Mouse (Mus musculus): Measurements from ENCODE around the gene Cd276. TPM values are rescaled to one million over a fixed set of nuclear protein-coding genes. Genes with fewer than 3 reads are reported as not detected.

Cd276 gene
- polyA plus RNA-seq, 1 experiment from 2014 or later: 28.9 TPM

GRCm38 (mm10) chr9:58555685-58556414 lies 613 bp upstream of the Cd276 start:
- 10% methylated on average over 9 of the region's 9 CpGs for WGBS
- no peak for ATAC-seq

GRCm38 (mm10) chr9:58554056-58554907 lies 955 bp downstream of the Cd276 start:
- H3K9me3 ChIP-seq (replicated peaks; ENCODE audit: control insufficient read depth, low read length, poor library complexity, severe bottlenecking): no peaks in the 10 kb centered on the region
- H3K27me3 ChIP-seq (ENCODE audit: control insufficient read depth, insufficient read depth, low read depth, low read length): no peaks in the 10 kb centered on the region
- peak overlapping the region; percentile 77 for H3K4me2 ChIP-seq (ENCODE audit: low read length)
- H3K36me3 ChIP-seq (ENCODE audit: control insufficient read depth, insufficient read depth, low read length): no peaks in the 10 kb centered on the region
- peaks cover 19% of the 10 kb centered on the region for H3K4me1 ChIP-seq (ENCODE audit: control insufficient read depth, insufficient read depth, low read length)
- H3K4me3 ChIP-seq (ENCODE audit: low read depth, low read length): peak overlapping the region; percentile 80
- 15% methylated on average over 23 of the region's 23 CpGs for WGBS
- peak overlapping the region; percentile 97 for H3K9ac ChIP-seq (ENCODE audit: low read depth, low read length)
- ATAC-seq: peak; percentile 29; the same call in 1 of the 2 replicates
- peak overlapping the region; percentile 98 for H3K27ac ChIP-seq (ENCODE audit: low read length)

More at GRCm38 (mm10) chr9:58555685-58556414, 613 bp upstream of the Cd276 start:
- Histone ChIP-seq H3K27ac (ENCODE audit: low read length) (peak overlapping the region; percentile 98), H3K4me3 (ENCODE audit: low read depth, low read length) (peak overlapping the region; percentile 80), H3K36me3 (ENCODE audit: control insufficient read depth, insufficient read depth, low read length) (no peaks in the 10 kb centered on the region), H3K27me3 (ENCODE audit: control insufficient read depth, insufficient read depth, low read depth, low read length) (no peaks in the 10 kb centered on the region), H3K4me1 (ENCODE audit: control insufficient read depth, insufficient read depth, low read length) (peaks cover 19% of the 10 kb centered on the region), H3K4me2 (ENCODE audit: low read length) (peak overlapping the region; percentile 77), H3K9me3 (replicated peaks; ENCODE audit: control insufficient read depth, low read length, poor library complexity, severe bottlenecking) (no peaks in the 10 kb centered on the region), H3K9ac (ENCODE audit: low read depth, low read length) (peak overlapping the region; percentile 97; the same call in 1 of the 2 replicates)

GRCm38 (mm10) chr9:58552083-58552482 lies 3.2 kb downstream of the Cd276 start:
- no peaks in the 10 kb centered on the region for H3K27me3 ChIP-seq (ENCODE audit: control insufficient read depth, insufficient read depth, low read depth, low read length)
- no peak overlapping the region for H3K27ac ChIP-seq (ENCODE audit: low read length)
- no peaks in the 10 kb centered on the region for H3K36me3 ChIP-seq (ENCODE audit: control insufficient read depth, insufficient read depth, low read length)
- H3K9ac ChIP-seq (ENCODE audit: low read depth, low read length): no peak overlapping the region
- H3K9me3 ChIP-seq (replicated peaks; ENCODE audit: control insufficient read depth, low read length, poor library complexity, severe bottlenecking): no peaks in the 10 kb centered on the region
- peaks cover 22% of the 10 kb centered on the region for H3K4me1 ChIP-seq (ENCODE audit: control insufficient read depth, insufficient read depth, low read length)
- H3K4me3 ChIP-seq (ENCODE audit: low read depth, low read length): no peak overlapping the region
- ATAC-seq: no peak
- 86% methylated on average over 9 of the region's 9 CpGs for WGBS
- no peak overlapping the region for H3K4me2 ChIP-seq (ENCODE audit: low read length)

- Histone ChIP-seq H3K27me3 (ENCODE audit: control insufficient read depth, insufficient read depth, low read depth, low read length) (no peaks in the 10 kb centered on the region), H3K4me2 (ENCODE audit: low read length) (no peak overlapping the region), H3K4me1 (ENCODE audit: control insufficient read depth, insufficient read depth, low read length) (peaks cover 22% of the 10 kb centered on the region), H3K9ac (ENCODE audit: low read depth, low read length) (no peak overlapping the region), H3K4me3 (ENCODE audit: low read depth, low read length) (no peak overlapping the region), H3K36me3 (ENCODE audit: control insufficient read depth, insufficient read depth, low read length) (no peaks in the 10 kb centered on the region), H3K27ac (ENCODE audit: low read length) (no peak overlapping the region), H3K9me3 (replicated peaks; ENCODE audit: control insufficient read depth, low read length, poor library complexity, severe bottlenecking) (no peaks in the 10 kb centered on the region)
- WGBS: 93% methylated on average over 6 of the region's 6 CpGs
- ATAC-seq: no peak
These were observed 4.3 kb downstream of the Cd276 start for GRCm38 (mm10) chr9:58550928-58551327.

GRCm38 (mm10) chr9:58549694-58550093 lies 5.5 kb downstream of the Cd276 start:
- no peak overlapping the region for H3K4me3 ChIP-seq (ENCODE audit: low read depth, low read length)
- H3K4me2 ChIP-seq (ENCODE audit: low read length): no peak overlapping the region
- H3K9ac ChIP-seq (ENCODE audit: low read depth, low read length): no peak overlapping the region
- WGBS: 85% methylated on average over 3 of the region's 3 CpGs
- peaks cover 22% of the 10 kb centered on the region for H3K4me1 ChIP-seq (ENCODE audit: control insufficient read depth, insufficient read depth, low read length)
- no peaks in the 10 kb centered on the region for H3K36me3 ChIP-seq (ENCODE audit: control insufficient read depth, insufficient read depth, low read length)
- no peaks in the 10 kb centered on the region for H3K9me3 ChIP-seq (replicated peaks; ENCODE audit: control insufficient read depth, low read length, poor library complexity, severe bottlenecking)
- no peaks in the 10 kb centered on the region for H3K27me3 ChIP-seq (ENCODE audit: control insufficient read depth, insufficient read depth, low read depth, low read length)
- ATAC-seq: no peak
- no peak overlapping the region for H3K27ac ChIP-seq (ENCODE audit: low read length)

- Histone ChIP-seq H3K36me3 (ENCODE audit: control insufficient read depth, insufficient read depth, low read length) (no peaks in the 10 kb centered on the region), H3K27ac (ENCODE audit: low read length) (no peak overlapping the region), H3K9ac (ENCODE audit: low read depth, low read length) (no peak overlapping the region), H3K27me3 (ENCODE audit: control insufficient read depth, insufficient read depth, low read depth, low read length) (no peaks in the 10 kb centered on the region), H3K4me2 (ENCODE audit: low read length) (no peak overlapping the region), H3K4me3 (ENCODE audit: low read depth, low read length) (no peak overlapping the region), H3K4me1 (ENCODE audit: control insufficient read depth, insufficient read depth, low read length) (peaks cover 18% of the 10 kb centered on the region), H3K9me3 (replicated peaks; ENCODE audit: control insufficient read depth, low read length, poor library complexity, severe bottlenecking) (no peaks in the 10 kb centered on the region)
- 44% methylated on average over 4 of the region's 4 CpGs for WGBS
- no peak for ATAC-seq
These were observed 6.3 kb downstream of the Cd276 start for GRCm38 (mm10) chr9:58548897-58549296.

GRCm38 (mm10) chr9:58546630-58547360 lies 8.4 kb downstream of the Cd276 start:
- H3K4me3 ChIP-seq (ENCODE audit: low read depth, low read length): no peak overlapping the region
- 65% methylated on average over 11 of the region's 11 CpGs for WGBS
- no peak overlapping the region for H3K27ac ChIP-seq (ENCODE audit: low read length)
- no peaks in the 10 kb centered on the region for H3K9me3 ChIP-seq (replicated peaks; ENCODE audit: control insufficient read depth, low read length, poor library complexity, severe bottlenecking)
- peaks cover 9% of the 10 kb centered on the region; the same call in 1 of the 2 replicates for H3K4me1 ChIP-seq (ENCODE audit: control insufficient read depth, insufficient read depth, low read length)
- H3K27me3 ChIP-seq (ENCODE audit: control insufficient read depth, insufficient read depth, low read depth, low read length): no peaks in the 10 kb centered on the region
- no peak overlapping the region for H3K9ac ChIP-seq (ENCODE audit: low read depth, low read length)
- H3K36me3 ChIP-seq (ENCODE audit: control insufficient read depth, insufficient read depth, low read length): no peaks in the 10 kb centered on the region
- no peak for ATAC-seq
- H3K4me2 ChIP-seq (ENCODE audit: low read length): no peak overlapping the region

- Histone ChIP-seq H3K4me2 (ENCODE audit: low read length) (no peak overlapping the region), H3K9me3 (replicated peaks; ENCODE audit: control insufficient read depth, low read length, poor library complexity, severe bottlenecking) (no peaks in the 10 kb centered on the region), H3K4me3 (ENCODE audit: low read depth, low read length) (no peak overlapping the region), H3K27me3 (ENCODE audit: control insufficient read depth, insufficient read depth, low read depth, low read length) (no peaks in the 10 kb centered on the region), H3K9ac (ENCODE audit: low read depth, low read length) (no peak overlapping the region), H3K27ac (ENCODE audit: low read length) (no peak overlapping the region), H3K36me3 (ENCODE audit: control insufficient read depth, insufficient read depth, low read length) (peaks cover 2% of the 10 kb centered on the region; the same call in 1 of the 2 replicates), H3K4me1 (ENCODE audit: control insufficient read depth, insufficient read depth, low read length) (peaks cover 11% of the 10 kb centered on the region; the same call in 1 of the 2 replicates)
- 67% methylated on average over 6 of the region's 6 CpGs for WGBS
- no peak for ATAC-seq
These were observed 9.8 kb downstream of the Cd276 start for GRCm38 (mm10) chr9:58545428-58545827.
